Mouse (Mus musculus) kidney, adult 2 months (tissue): ENCODE measurements around the gene Cerkl.

Experiments
- CTCF ChIP-seq: fragments of 200-500 bp; conservative IDR thresholded peaks from 2 replicates; pipeline ENCODE4 v1.5.1; 2011; ENCODE audit warnings: low read depth, mild to moderate bottlenecking, control low read depth, low read length, moderate library complexity, mixed read lengths; ENCODE audit not compliant: insufficient read depth, insufficient read length
- POLR2A ChIP-seq: fragments of 200-500 bp; IDR thresholded peaks from one replicate; pipeline ENCODE4 v1.6.1; 2011; ENCODE audit warnings: low read depth, low read length, control low read depth

- TF ChIP-seq CTCF (no peak), POLR2A (no peak)
Observed at GRCm38 (mm10) chr2:79455646-79456045, 939 bp downstream of the Cerkl start.
